Mouse (Mus musculus) C2C12 (cell line): ENCODE data around the gene Gbp5.

Experiments
- CEBPB ChIP-seq: IDR thresholded peaks from one replicate; pipeline ENCODE4 v1.6.1; 2011; ENCODE audit warnings: low read depth, mild to moderate bottlenecking, control low read depth, moderate library complexity
- CTCF ChIP-seq: IDR thresholded peaks from one replicate; pipeline ENCODE4 v1.5.1; 2011; ENCODE audit not compliant: control insufficient read depth, insufficient read depth, insufficient read length
- MAX ChIP-seq: IDR thresholded peaks from one replicate; pipeline ENCODE4 v1.6.1; 2011; ENCODE audit warnings: mild to moderate bottlenecking, control low read depth
- MYOD1 ChIP-seq: IDR thresholded peaks from one replicate; pipeline ENCODE4 v1.6.1; 2011; ENCODE audit warnings: low read depth; ENCODE audit not compliant: control insufficient read depth, insufficient read length
- MYOG ChIP-seq: IDR thresholded peaks from one replicate; pipeline ENCODE4 v1.6.1; 2011; ENCODE audit not compliant: control insufficient read depth, insufficient read length; ENCODE audit errors: extremely low read depth
- USF1 ChIP-seq: IDR thresholded peaks from one replicate; pipeline ENCODE4 v1.6.1; 2011; ENCODE audit warnings: low read depth, mild to moderate bottlenecking, control low read depth, moderate library complexity

GRCm38 (mm10) chr3:142559632-142560228 lies 66.0 kb downstream of the Gbp5 start, which contains the start of gene Gbp3:
- TF ChIP-seq USF1 (no peak), MYOD1 (no peak), CEBPB (no peak), MYOG (no peak), CTCF (no peak), MAX (no peak)
